Mouse (Mus musculus) limb, embryonic 12.5 days (tissue): ENCODE results near the gene Fzd7. TPM values are rescaled to one million over a fixed set of nuclear protein-coding genes. Genes with fewer than 3 reads are reported as not detected.

Experiments
- ATAC-seq: fragments of 200-750 bp; cut with Nextera tagmentation; 2 replicates; pipeline ENCODE4 v1.8.0; 2017; ENCODE audit warnings: low read depth, moderate TSS enrichment; ENCODE audit not compliant: insufficient number of reproducible peaks, insufficient read depth, low FRiP score, low TSS enrichment
- H3K27ac ChIP-seq: fragments of 300-500 bp; sonication (generic); 2 replicates; pipeline ENCODE4 v1.5.1; 2016; ENCODE audit warnings: mild to moderate bottlenecking, moderate library complexity
- H3K27me3 ChIP-seq: fragments of 300-500 bp; sonication (generic); 2 replicates; pipeline ENCODE4 v1.6.1; 2016; ENCODE audit warnings: mild to moderate bottlenecking, moderate library complexity
- H3K36me3 ChIP-seq: fragments of 300-500 bp; sonication (generic); 2 replicates; pipeline ENCODE4 v1.6.1; 2016; ENCODE audit warnings: mild to moderate bottlenecking, moderate library complexity
- H3K4me1 ChIP-seq: fragments of 300-500 bp; sonication (generic); replicated peaks from 2 replicates; pipeline ENCODE4 v1.6.1; 2016
- H3K4me2 ChIP-seq: fragments of 300-500 bp; sonication (generic); 2 replicates; pipeline ENCODE4 v1.6.1; 2016; ENCODE audit warnings: mild to moderate bottlenecking, moderate library complexity
- H3K4me3 ChIP-seq: fragments of 300-500 bp; sonication (generic); replicated peaks from 2 replicates; pipeline ENCODE4 v1.5.1; 2016; ENCODE audit warnings: mild to moderate bottlenecking
- H3K9ac ChIP-seq: fragments of 300-500 bp; sonication (generic); replicated peaks from 2 replicates; pipeline ENCODE4 v1.6.1; 2016; ENCODE audit warnings: mild to moderate bottlenecking, moderate library complexity
- H3K9me3 ChIP-seq: fragments of 300-500 bp; sonication (generic); 2 replicates; pipeline ENCODE4 v1.6.1; 2016; ENCODE audit warnings: mild to moderate bottlenecking, moderate library complexity
- WGBS: fragments of 180-500 bp; shearing (Covaris S2); methylation state at CpG from one replicate; pipeline ENCODE4 v1.1.7; 2016; 5-methylcytosine and 5-hydroxymethylcytosine counted together
- polyA plus RNA-seq: library from polyadenylated mRNA; unstranded; fragments of >200 nt; fragmentation: Nextera tagmentation; extraction: Ambion mirVana; gene quantifications from 2 replicates; pipeline ENCODE4 v1.2.1, GENCODE M21; 2016

Gene Fzd7
- polyA plus RNA-seq, 1 experiment from 2014 or later = 20.5 TPM

- H3K4me1 ChIP-seq = peaks cover 53% of the 10 kb centered on the region
- no peak for ATAC-seq
- no peaks in the 10 kb centered on the region for H3K36me3 ChIP-seq
- H3K4me2 ChIP-seq = peak overlapping the region; percentile 26
- H3K9ac ChIP-seq = no peak overlapping the region
- peaks cover 5% of the 10 kb centered on the region for H3K9me3 ChIP-seq
- no peak overlapping the region for H3K4me3 ChIP-seq
- peak overlapping the region; percentile 77 for H3K27ac ChIP-seq
- 42% methylated on average over 11 of the region's 11 CpGs for WGBS
- H3K27me3 ChIP-seq = no peaks in the 10 kb centered on the region
Observed at GRCm38 (mm10) chr1:59448497-59449270, 33.5 kb upstream of the Fzd7 start.

DNA sequence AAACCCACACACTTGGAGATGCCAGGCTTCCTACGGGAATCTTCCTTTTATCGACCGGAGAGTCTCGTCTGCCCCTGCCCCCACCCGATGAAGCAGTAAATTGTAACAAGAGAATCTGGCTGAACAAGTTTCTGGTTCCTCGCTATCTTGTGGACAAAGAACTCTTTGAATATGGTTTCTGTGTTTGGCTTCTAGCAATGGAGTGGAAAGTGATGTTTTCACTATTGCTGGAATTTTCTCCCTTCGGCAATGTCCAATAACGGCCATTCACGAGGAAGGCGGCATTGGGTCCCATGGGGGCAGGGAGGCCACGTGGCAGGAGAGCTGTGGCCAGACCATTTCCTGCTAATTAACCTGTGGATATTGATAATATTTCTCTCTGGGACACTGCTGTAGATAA is 32.8 kb upstream of the Fzd7 start:
- Histone ChIP-seq H3K9me3 (peaks cover 5% of the 10 kb centered on the region), H3K27me3 (no peaks in the 10 kb centered on the region), H3K4me1 (peaks cover 53% of the 10 kb centered on the region), H3K9ac (no peak overlapping the region), H3K4me3 (no peak overlapping the region), H3K27ac (peak overlapping the region; percentile 77), H3K36me3 (no peaks in the 10 kb centered on the region), H3K4me2 (peak overlapping the region; percentile 26; the same call in 1 of the 2 replicates)
- 12% methylated on average over 11 of the region's 11 CpGs for WGBS
- no peak for ATAC-seq

DNA sequence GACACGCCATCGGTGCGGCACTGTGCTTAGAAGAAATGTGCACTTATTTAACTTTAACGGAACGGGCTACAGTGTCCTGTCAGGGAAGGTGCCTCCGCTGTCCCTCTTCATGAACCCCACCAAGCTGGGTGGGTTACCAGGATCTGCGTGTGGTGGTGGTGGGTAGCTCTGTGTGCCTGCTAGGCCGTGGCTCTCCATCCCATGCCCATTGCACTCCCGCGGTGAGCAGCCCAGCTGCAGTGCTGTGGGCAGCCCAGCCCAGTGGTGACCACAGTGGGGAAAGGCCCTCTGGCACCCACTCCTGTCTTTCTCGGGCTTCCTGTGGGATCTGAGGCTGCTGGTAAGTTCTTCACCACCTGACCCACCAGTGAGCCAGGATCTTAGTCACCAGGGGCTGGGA is 31.3 kb upstream of the Fzd7 start:
- peaks cover 5% of the 10 kb centered on the region for H3K9me3 ChIP-seq
- H3K4me3 ChIP-seq = no peak overlapping the region
- no peaks in the 10 kb centered on the region for H3K27me3 ChIP-seq
- H3K36me3 ChIP-seq = no peaks in the 10 kb centered on the region
- no peak for ATAC-seq
- H3K27ac ChIP-seq = peak overlapping the region; percentile 66; the same call in 1 of the 2 replicates
- no peak overlapping the region for H3K9ac ChIP-seq
- 78% methylated on average over 11 of the region's 11 CpGs for WGBS
- H3K4me1 ChIP-seq = peaks cover 52% of the 10 kb centered on the region
- no peak overlapping the region for H3K4me2 ChIP-seq

DNA sequence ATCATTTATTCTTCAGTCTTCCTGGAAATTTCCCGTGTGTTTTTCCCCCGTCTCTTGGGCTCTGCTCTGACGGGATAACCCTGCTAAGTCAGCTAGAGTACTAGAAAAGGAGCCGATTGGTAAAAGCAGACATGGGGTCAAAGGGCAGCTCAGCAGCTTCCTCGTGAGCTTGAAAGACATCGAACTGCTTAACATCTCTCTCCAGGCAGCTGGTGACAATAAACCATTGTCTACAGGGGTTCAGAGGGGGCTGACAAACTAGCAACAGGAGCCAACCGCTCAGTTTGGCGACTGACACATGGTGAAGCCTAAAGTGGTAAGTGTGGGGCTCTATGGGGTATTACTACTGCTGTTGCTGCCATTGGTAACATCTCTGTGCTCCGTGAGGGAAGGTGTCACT is 30.6 kb upstream of the Fzd7 start:
- no peaks in the 10 kb centered on the region for H3K27me3 ChIP-seq
- H3K27ac ChIP-seq = no peak overlapping the region; the same call in 1 of the 2 replicates
- no peak overlapping the region for H3K4me2 ChIP-seq
- H3K9ac ChIP-seq = no peak overlapping the region
- H3K4me3 ChIP-seq = no peak overlapping the region
- ATAC-seq = no peak
- peaks cover 5% of the 10 kb centered on the region for H3K9me3 ChIP-seq
- peaks cover 59% of the 10 kb centered on the region for H3K4me1 ChIP-seq
- no peaks in the 10 kb centered on the region for H3K36me3 ChIP-seq
- WGBS = 16% methylated on average over 9 of the region's 9 CpGs

GRCm38 (mm10) chr1:59456825-59457224 is 25.4 kb upstream of the Fzd7 start:
- Histone ChIP-seq H3K9me3 (peaks cover 5% of the 10 kb centered on the region), H3K4me3 (no peak overlapping the region), H3K27me3 (no peaks in the 10 kb centered on the region), H3K27ac (no peak overlapping the region), H3K9ac (no peak overlapping the region), H3K36me3 (no peaks in the 10 kb centered on the region), H3K4me1 (peaks cover 42% of the 10 kb centered on the region), H3K4me2 (no peak overlapping the region)
- no peak for ATAC-seq
- WGBS = 48% methylated on average over 3 of the region's 3 CpGs

- no peak overlapping the region for H3K4me2 ChIP-seq
- H3K9ac ChIP-seq = no peak overlapping the region
- WGBS = 55% methylated on average over 4 of the region's 4 CpGs
- no peaks in the 10 kb centered on the region for H3K27me3 ChIP-seq
- H3K36me3 ChIP-seq = no peaks in the 10 kb centered on the region
- peak overlapping the region; percentile 75; the same call in 1 of the 2 replicates for H3K27ac ChIP-seq
- ATAC-seq = no peak
- H3K4me1 ChIP-seq = peaks cover 41% of the 10 kb centered on the region
- H3K4me3 ChIP-seq = no peak overlapping the region
- H3K9me3 ChIP-seq = no peaks in the 10 kb centered on the region
Observed at GRCm38 (mm10) chr1:59457873-59458272, 24.4 kb upstream of the Fzd7 start.

- Histone ChIP-seq H3K9ac (no peak overlapping the region), H3K27ac (peak overlapping the region; percentile 75), H3K4me2 (peak overlapping the region; percentile 38), H3K27me3 (no peaks in the 10 kb centered on the region), H3K4me3 (no peak overlapping the region), H3K4me1 (peaks cover 41% of the 10 kb centered on the region), H3K9me3 (no peaks in the 10 kb centered on the region), H3K36me3 (no peaks in the 10 kb centered on the region)
- WGBS = 13% methylated on average over 8 of the region's 8 CpGs
- ATAC-seq = no peak
Observed at GRCm38 (mm10) chr1:59458886-59459285, 23.3 kb upstream of the Fzd7 start.

DNA sequence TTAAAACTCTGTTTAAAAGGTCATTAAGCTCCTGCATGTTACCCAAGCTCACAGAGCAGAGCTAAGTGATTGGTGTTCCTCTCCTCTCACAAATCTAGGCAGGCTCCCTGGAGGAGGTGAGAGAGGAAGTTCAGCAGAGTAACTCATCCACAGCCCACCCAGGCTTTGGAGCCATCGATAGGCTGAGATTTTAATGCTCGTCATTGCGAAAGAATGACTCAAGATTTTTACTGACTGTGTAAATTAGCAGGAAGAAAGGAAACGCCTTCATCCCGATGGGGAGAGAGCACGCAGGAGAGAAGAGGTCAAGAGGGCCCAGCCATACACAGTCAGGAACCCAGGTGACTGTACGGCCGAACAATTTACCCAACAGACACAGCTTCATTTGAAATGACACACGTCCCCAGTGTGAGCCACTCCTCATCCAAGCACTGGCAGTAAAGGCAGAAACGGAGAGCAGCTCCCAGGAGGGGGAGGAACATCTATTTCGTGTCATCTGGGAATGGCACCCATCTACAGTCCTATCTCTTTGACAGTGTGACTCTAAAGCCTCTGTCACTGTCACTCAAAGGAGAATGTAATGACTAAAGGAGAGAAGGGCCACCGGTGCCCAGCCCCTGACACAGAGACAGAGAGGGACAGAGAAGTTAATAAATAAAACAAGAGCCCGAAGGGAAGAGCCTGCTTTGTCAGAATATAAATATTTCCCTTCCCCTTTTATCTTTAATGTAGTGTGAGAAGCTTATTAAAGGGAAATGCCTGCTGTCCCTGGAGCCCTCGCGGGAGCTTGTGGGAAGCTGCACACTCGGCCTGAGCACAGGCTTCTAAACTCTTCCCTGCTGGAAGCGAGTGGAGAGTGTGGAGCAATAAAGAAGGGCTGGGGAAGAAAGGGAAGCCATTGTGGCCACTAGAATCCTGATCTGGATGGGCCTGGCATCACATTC is 17.3 kb upstream of the Fzd7 start:
- H3K27me3 ChIP-seq = no peaks in the 10 kb centered on the region
- 32% methylated on average over 17 of the region's 17 CpGs for WGBS
- H3K9me3 ChIP-seq = no peaks in the 10 kb centered on the region
- peak overlapping the region; percentile 2; the same call in 1 of the 2 replicates for H3K27ac ChIP-seq
- peaks cover 22% of the 10 kb centered on the region for H3K4me1 ChIP-seq
- no peak for ATAC-seq
- no peak overlapping the region for H3K4me2 ChIP-seq
- no peaks in the 10 kb centered on the region for H3K36me3 ChIP-seq
- H3K4me3 ChIP-seq = no peak overlapping the region
- H3K9ac ChIP-seq = no peak overlapping the region

DNA sequence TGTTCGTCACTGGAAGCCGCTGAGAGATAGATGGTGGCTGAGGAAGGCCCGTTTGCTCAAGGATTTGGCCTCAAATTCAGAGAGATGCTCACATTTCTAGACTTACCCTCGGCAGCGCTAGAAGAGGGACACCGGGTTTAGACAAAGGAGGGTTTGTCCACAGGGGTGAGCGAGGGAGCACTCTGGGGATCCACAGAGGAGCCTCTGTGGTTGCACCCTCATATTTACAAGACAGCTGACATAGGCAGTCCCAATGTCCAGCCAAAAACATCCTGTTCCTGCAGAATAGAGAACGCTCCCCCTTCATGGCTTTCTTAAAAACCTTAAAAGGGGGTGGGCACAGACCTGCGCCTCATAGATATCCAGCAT is 16.6 kb upstream of the Fzd7 start:
- Histone ChIP-seq H3K27ac (peak overlapping the region; percentile 2; the same call in 1 of the 2 replicates), H3K27me3 (no peaks in the 10 kb centered on the region), H3K9me3 (no peaks in the 10 kb centered on the region), H3K4me2 (no peak overlapping the region), H3K4me3 (no peak overlapping the region), H3K9ac (no peak overlapping the region), H3K36me3 (no peaks in the 10 kb centered on the region), H3K4me1 (peaks cover 28% of the 10 kb centered on the region)
- whole genome bisulfite sequencing = 74% methylated on average over 9 of the region's 9 CpGs
- no peak for ATAC-seq

DNA sequence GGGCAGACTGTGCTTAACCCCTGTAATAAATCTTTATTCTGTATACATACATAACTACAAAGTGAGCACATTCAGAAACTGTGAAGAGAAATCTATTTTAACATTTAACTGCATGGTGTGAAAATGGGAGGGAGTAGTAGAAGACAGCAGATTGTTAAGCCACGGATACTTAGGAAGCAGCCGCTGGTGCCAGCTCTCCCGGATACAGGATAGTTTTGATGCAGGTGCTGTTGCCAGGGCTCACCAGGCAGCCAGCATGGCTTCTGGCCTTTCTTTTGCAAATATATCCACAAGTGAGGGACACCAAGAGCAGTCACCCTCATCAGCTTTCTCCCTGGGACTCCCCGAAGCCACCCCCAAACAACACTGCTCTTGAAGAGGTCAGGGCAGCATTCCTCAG is 13.1 kb upstream of the Fzd7 start:
- H3K27ac ChIP-seq = no peak overlapping the region
- WGBS = 32% methylated on average over 4 of the region's 4 CpGs

GRCm38 (mm10) chr1:59470766-59471165 is 11.5 kb upstream of the Fzd7 start:
- H3K27me3 ChIP-seq = no peaks in the 10 kb centered on the region
- no peak for ATAC-seq
- H3K4me1 ChIP-seq = peaks cover 39% of the 10 kb centered on the region
- whole genome bisulfite sequencing = 47% methylated on average over 4 of the region's 4 CpGs
- H3K36me3 ChIP-seq = no peaks in the 10 kb centered on the region
- H3K9ac ChIP-seq = no peak overlapping the region
- H3K4me2 ChIP-seq = no peak overlapping the region
- no peak overlapping the region for H3K4me3 ChIP-seq
- H3K9me3 ChIP-seq = no peaks in the 10 kb centered on the region
- H3K27ac ChIP-seq = no peak overlapping the region

More for the DNA sequence above, 13.1 kb upstream of the Fzd7 start:
- no peak overlapping the region for H3K4me2 ChIP-seq
- no peaks in the 10 kb centered on the region for H3K9me3 ChIP-seq
- no peak for ATAC-seq
- H3K9ac ChIP-seq = no peak overlapping the region
- no peaks in the 10 kb centered on the region for H3K36me3 ChIP-seq
- H3K27me3 ChIP-seq = no peaks in the 10 kb centered on the region
- no peak overlapping the region for H3K4me3 ChIP-seq
- H3K4me1 ChIP-seq = peaks cover 51% of the 10 kb centered on the region
